In the genomic region with DNA sequence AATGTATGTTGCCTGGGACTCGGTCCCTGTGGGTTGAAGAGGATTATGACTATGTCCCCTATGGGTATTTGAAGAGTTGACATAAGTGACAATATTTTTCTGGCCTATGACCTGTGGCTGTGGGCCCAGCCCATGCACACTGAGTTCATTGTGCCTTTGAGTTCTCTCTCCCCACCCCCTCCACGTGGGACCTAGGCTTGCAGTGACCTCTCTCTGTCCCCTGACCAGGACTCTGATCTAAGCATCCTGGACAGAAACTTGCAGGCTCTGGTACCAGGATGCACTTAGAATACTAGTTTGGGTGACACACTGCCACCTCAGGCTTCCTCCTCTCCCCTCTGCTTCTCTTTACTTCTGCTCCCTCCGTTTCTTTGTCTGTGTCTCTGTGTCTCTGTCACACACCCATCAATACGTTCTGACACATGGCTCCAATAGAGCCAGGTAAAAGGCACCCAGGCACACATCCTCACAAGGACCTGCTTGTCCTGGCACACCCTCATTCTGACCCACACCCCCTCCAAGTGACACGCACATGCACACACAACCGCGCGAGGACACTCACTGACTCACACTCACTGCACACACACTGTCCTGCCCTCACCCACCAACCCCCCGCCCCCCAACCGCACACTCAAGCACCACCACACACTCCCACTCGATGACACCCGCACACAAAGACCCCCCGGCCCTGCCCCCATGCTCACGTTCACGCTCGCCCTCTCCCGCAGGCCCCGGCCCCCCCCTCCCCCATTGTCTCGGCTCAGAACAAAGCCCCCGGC, we compare ENCODE assay signal across 9 mouse cellular contexts. TPM values are rescaled to one million over a fixed set of nuclear protein-coding genes. Genes with fewer than 3 reads are reported as not detected.
A peak's percentile ranks its signal among the peaks of the same experiment; 100 is the strongest.
DNase-seq lines count a peak whose midpoint lies in the region; ATAC-seq and TF ChIP-seq lines count a peak whose summit lies in the region.
"Had no signal": no experiment of that assay in that cellular context is flagged by ENCODE, and none has a peak within 500 bp of the region (broad histone marks: within the 10 kb centered on the region; RNA-seq: fewer than 3 reads in every experiment).

No protein-coding gene starts in this region.

- no peak for TF ChIP-seq CTCF in liver, adult 2 months (IDR thresholded peaks at IDR 0.05; ENCODE audit: low read depth, low read length)

- TF ChIP-seq POLR2A in liver, adult 2 months (IDR thresholded peaks at IDR 0.05; ENCODE audit: extremely low read depth, insufficient read depth, low read length) = no peak

- H3K36me3 ChIP-seq in liver, adult 2 months (ENCODE audit: control insufficient read depth, insufficient read depth, low read length) = no peaks in the 10 kb centered on the region
- H3K36me3 ChIP-seq in forebrain, embryonic 11.5 days (ENCODE audit: control insufficient read depth, insufficient read depth, low read length) = no peaks in the 10 kb centered on the region; the same call in 1 of the 2 replicates
- H3K36me3 ChIP-seq in limb, embryonic 13.5 days = peaks cover 36% of the 10 kb centered on the region

- DNase-seq in liver, adult 2 months (ENCODE audit: extremely low read depth, low read depth, low spot score) = no peak
- no peak for DNase-seq in liver
- no peak for DNase-seq in forebrain, embryonic 11.5 days (ENCODE audit: low spot score)
- peak; percentile 46 for DNase-seq in retina, embryonic 14.5 days (ENCODE audit: low spot score)
- no peak for DNase-seq in thymus, adult 18-20 months
- no peak for DNase-seq in gastrocnemius, postnatal 10 days
- no peak for DNase-seq in frontal cortex, adult 2 months (ENCODE audit: extremely low spot score in 1 of 2, low spot score in 1 of 2)

- H3K4me2 ChIP-seq in forebrain, embryonic 11.5 days (ENCODE audit: low read depth, low read length, severe bottlenecking) = peak overlapping the region; percentile 58
- peak overlapping the region; percentile 93 for H3K4me2 ChIP-seq in limb, embryonic 13.5 days (replicated peaks)

- no peak overlapping the region for H3K27ac ChIP-seq in liver, adult 2 months (replicated peaks; ENCODE audit: insufficient read depth, low read depth, low read length)
- peak overlapping the region; percentile 77; the same call in 1 of the 2 replicates for H3K27ac ChIP-seq in forebrain, embryonic 11.5 days (ENCODE audit: low read depth, low read length)
- peak overlapping the region; percentile 95 for H3K27ac ChIP-seq in limb, embryonic 13.5 days

- WGBS in liver, adult 2 months = 18% methylated on average over 20 of the region's 20 CpGs
- 6% methylated on average over 20 of the region's 20 CpGs for WGBS in forebrain, embryonic 11.5 days
- 7% methylated on average over 20 of the region's 20 CpGs for WGBS in limb, embryonic 13.5 days

- H3K79me2 ChIP-seq in liver, adult 2 months (ENCODE audit: control insufficient read depth, insufficient read depth, low read length) = no peaks in the 10 kb centered on the region

- H3K4me3 ChIP-seq in liver, adult 2 months (ENCODE audit: insufficient read depth, low read depth, low read length) = peak overlapping the region; percentile 56
- H3K4me3 ChIP-seq in forebrain, embryonic 11.5 days (ENCODE audit: low read depth, low read length) = peak overlapping the region; percentile 91
- peak overlapping the region; percentile 94 for H3K4me3 ChIP-seq in limb, embryonic 13.5 days

- H3K9ac ChIP-seq in liver, adult 2 months (ENCODE audit: low read depth, low read length) = peak overlapping the region; percentile 64
- peak overlapping the region; percentile 99 for H3K9ac ChIP-seq in forebrain, embryonic 11.5 days (ENCODE audit: low read length)
- H3K9ac ChIP-seq in limb, embryonic 13.5 days = peak overlapping the region; percentile 98

- H3K27me3 ChIP-seq in liver, adult 2 months (ENCODE audit: control insufficient read depth, insufficient read depth, low read length) = peaks cover 8% of the 10 kb centered on the region
- H3K27me3 ChIP-seq in forebrain, embryonic 11.5 days (ENCODE audit: control insufficient read depth, insufficient read depth, low read length) = no peaks in the 10 kb centered on the region
- H3K27me3 ChIP-seq in limb, embryonic 13.5 days = no peaks in the 10 kb centered on the region

- ATAC-seq in forebrain, embryonic 11.5 days (replicated peaks; ENCODE audit: low FRiP score) = peak; percentile 73
- peak; percentile 70 for ATAC-seq in limb, embryonic 13.5 days (ENCODE audit: low FRiP score, low read depth)

- no peaks in the 10 kb centered on the region for H3K9me3 ChIP-seq in forebrain, embryonic 11.5 days (ENCODE audit: control insufficient read depth, low read length)
- H3K9me3 ChIP-seq in limb, embryonic 13.5 days = no peaks in the 10 kb centered on the region

- H3K4me1 ChIP-seq in liver, adult 2 months (ENCODE audit: control insufficient read depth, insufficient read depth, low read length) = no peaks in the 10 kb centered on the region
- H3K4me1 ChIP-seq in forebrain, embryonic 11.5 days (replicated peaks; ENCODE audit: control insufficient read depth, insufficient read depth, low read length) = peaks cover 18% of the 10 kb centered on the region
- peaks cover 51% of the 10 kb centered on the region for H3K4me1 ChIP-seq in limb, embryonic 13.5 days

RNA-seq across cellular contexts. Expression of gene Dchs1, which starts 0.8 kb away (rescaled TPM):
- 1.4 and 2.7 TPM in 2 replicates for total RNA-seq in liver, adult 2 months (2014; rRNA removed)
- 1.1 TPM in 2 replicates for polyA plus RNA-seq in liver, adult 2 months (2012; rRNA removed)
- polyA plus RNA-seq in forebrain, embryonic 11.5 days (2014; fragmentation: Nextera tagmentation; extraction: Ambion mirVana) = 21.3 and 21.4 TPM in 2 replicates
- 20.5 and 22.2 TPM in 2 replicates for polyA plus RNA-seq in limb, embryonic 13.5 days (2015; fragmentation: Nextera tagmentation; extraction: Ambion mirVana)
- 10 to 100 TPM; 17.9 to 27.1 TPM for total RNA-seq in gastrocnemius, postnatal 10 days (2021)
- 10.5 and 10.6 TPM in 2 replicates for polyA plus RNA-seq in frontal cortex, adult 2 months (2012; rRNA removed)
- total RNA-seq: neutrophil, adult 5-6 weeks had no signal

RNA-seq across cellular contexts. Expression of gene Mrpl17, which starts 24.2 kb away (rescaled TPM):
- 109 and 118 TPM in 2 replicates for total RNA-seq in liver, adult 2 months (2014; rRNA removed)
- 207 and 261 TPM in 2 replicates for polyA plus RNA-seq in liver, adult 2 months (2012; rRNA removed)
- polyA plus RNA-seq in forebrain, embryonic 11.5 days (2014; fragmentation: Nextera tagmentation; extraction: Ambion mirVana) = 274 and 275 TPM in 2 replicates
- polyA plus RNA-seq in limb, embryonic 13.5 days (2015; fragmentation: Nextera tagmentation; extraction: Ambion mirVana) = 341 and 356 TPM in 2 replicates
- 100 to 1,000 TPM; 162 to 171 TPM for total RNA-seq in gastrocnemius, postnatal 10 days (2021)
- 138 and 139 TPM in 2 replicates for polyA plus RNA-seq in frontal cortex, adult 2 months (2012; rRNA removed)

RNA-seq across cellular contexts. Expression of gene Tpp1, which starts 34.7 kb away (rescaled TPM):
- total RNA-seq in liver, adult 2 months (2014; rRNA removed) = 27.4 and 43.8 TPM in 2 replicates
- polyA plus RNA-seq in liver, adult 2 months (2012; rRNA removed) = 95.3 and 124 TPM in 2 replicates
- 53.9 and 62.7 TPM in 2 replicates for polyA plus RNA-seq in forebrain, embryonic 11.5 days (2014; fragmentation: Nextera tagmentation; extraction: Ambion mirVana)
- 42.5 and 50.8 TPM in 2 replicates for polyA plus RNA-seq in limb, embryonic 13.5 days (2015; fragmentation: Nextera tagmentation; extraction: Ambion mirVana)
- 10 to 100 TPM; 29.5 to 30.0 TPM for total RNA-seq in gastrocnemius, postnatal 10 days (2021)
- 97.5 and 98.8 TPM in 2 replicates for polyA plus RNA-seq in frontal cortex, adult 2 months (2012; rRNA removed)

RNA-seq across cellular contexts. Expression of gene Taf10, which starts 42.5 kb away (rescaled TPM):
- 87.3 and 107 TPM in 2 replicates for total RNA-seq in liver, adult 2 months (2014; rRNA removed)
- polyA plus RNA-seq in liver, adult 2 months (2012; rRNA removed) = 296 and 310 TPM in 2 replicates
- 196 and 204 TPM in 2 replicates for polyA plus RNA-seq in forebrain, embryonic 11.5 days (2014; fragmentation: Nextera tagmentation; extraction: Ambion mirVana)
- polyA plus RNA-seq in limb, embryonic 13.5 days (2015; fragmentation: Nextera tagmentation; extraction: Ambion mirVana) = 118 and 133 TPM in 2 replicates
- total RNA-seq in gastrocnemius, postnatal 10 days (2021) = 10 to 100 TPM; 79.2 to 81.7 TPM
- 175 and 184 TPM in 2 replicates for polyA plus RNA-seq in frontal cortex, adult 2 months (2012; rRNA removed)

RNA-seq across cellular contexts. Expression of gene Rrp8, which starts 49.5 kb away (rescaled TPM):
- 4.9 and 5.5 TPM in 2 replicates for total RNA-seq in liver, adult 2 months (2014; rRNA removed)
- polyA plus RNA-seq in liver, adult 2 months (2012; rRNA removed) = 5.5 and 5.9 TPM in 2 replicates
- 40.6 and 41.4 TPM in 2 replicates for polyA plus RNA-seq in forebrain, embryonic 11.5 days (2014; fragmentation: Nextera tagmentation; extraction: Ambion mirVana)
- polyA plus RNA-seq in limb, embryonic 13.5 days (2015; fragmentation: Nextera tagmentation; extraction: Ambion mirVana) = 44.0 and 44.3 TPM in 2 replicates
- total RNA-seq in gastrocnemius, postnatal 10 days (2021) = 10 to 100 TPM in 1 of 2 experiments, 1 to 10 TPM in 1; 9.9 to 13.4 TPM
- 9.5 and 10.0 TPM in 2 replicates for polyA plus RNA-seq in frontal cortex, adult 2 months (2012; rRNA removed)
